Mouse (Mus musculus) forebrain, embryonic 10.5 days (tissue): Measurements from ENCODE around the gene Spin2g. TPM values are rescaled to one million over a fixed set of nuclear protein-coding genes. Genes with fewer than 3 reads are reported as not detected.
"Not testable (repeated sequence)": the region's sequence is repeated elsewhere in the genome, so short reads cannot be mapped to it uniquely, and the experiment has no call there.

ENCODE experiments used
- DNase-seq: peaks from one replicate; pipeline ENCODE4 v3.0.0-alpha.2; 2017; ENCODE audit warnings: low spot score; ENCODE audit errors: extremely low spot score
- H3K27ac ChIP-seq: fragments of 300-500 bp; sonication (generic); 2 replicates; pipeline ENCODE4 v1.5.1; 2016; ENCODE audit warnings: mild to moderate bottlenecking
- H3K27me3 ChIP-seq: fragments of 300-500 bp; sonication (generic); 2 replicates; pipeline ENCODE4 v1.6.1; 2016; ENCODE audit warnings: mild to moderate bottlenecking; ENCODE audit not compliant: poor library complexity, severe bottlenecking
- H3K36me3 ChIP-seq: fragments of 300-500 bp; sonication (generic); replicated peaks from 2 replicates; pipeline ENCODE4 v1.6.1; 2016; ENCODE audit warnings: mild to moderate bottlenecking, moderate library complexity
- H3K4me1 ChIP-seq: fragments of 300-500 bp; sonication (generic); 2 replicates; pipeline ENCODE4 v1.6.1; 2016
- H3K4me3 ChIP-seq: fragments of 300-500 bp; sonication (generic); 2 replicates; pipeline ENCODE4 v1.5.1; 2016; ENCODE audit warnings: mild to moderate bottlenecking, moderate library complexity
- H3K9me3 ChIP-seq: fragments of 300-500 bp; sonication (generic); 2 replicates; pipeline ENCODE4 v1.6.1; 2016; ENCODE audit warnings: mild to moderate bottlenecking, moderate library complexity
- WGBS: fragments of 180-500 bp; shearing (Covaris S2); methylation state at CpG from one replicate; pipeline ENCODE4 v1.1.7; 2016; 5-methylcytosine and 5-hydroxymethylcytosine counted together
- polyA plus RNA-seq: library from polyadenylated mRNA; unstranded; fragments of >200 nt; fragmentation: Nextera tagmentation; extraction: Ambion mirVana; gene quantifications from 2 replicates; pipeline ENCODE4 v1.2.1, GENCODE M21; 2016

The Spin2g gene
- polyA plus RNA-seq: not detected in 2 replicates

GRCm38 (mm10) chrX:34238633-34239032, at the start of gene Spin2g:
Gene Spin2g, minus strand, starts transcription at chrX:34238733.
- H3K27me3 ChIP-seq, H3K4me3 ChIP-seq: not testable (repeated sequence)
- WGBS: 89% methylated on average over 6 of the region's 6 CpGs

More at GRCm38 (mm10) chrX:34238633-34239032, at the start of gene Spin2g:
- H3K9me3 ChIP-seq, H3K36me3 ChIP-seq, H3K27ac ChIP-seq, H3K4me1 ChIP-seq, DNase-seq: not testable (repeated sequence)

Other genes starting within 250 kb of the Spin2g start
- not detected in 2 replicates for gene Btbd35f9, start 77.2 kb downstream of the Spin2g start, polyA plus RNA-seq
- gene Btbd35f8, start 211.8 kb upstream of the Spin2g start, polyA plus RNA-seq: not detected in 2 replicates